Mouse (Mus musculus) monocyte, adult 59 days (primary cell): Measurements from ENCODE around the gene Olfr823. TPM values are rescaled to one million over a fixed set of nuclear protein-coding genes. Genes with fewer than 3 reads are reported as not detected.

Experiments used
- total RNA-seq, 2 experiments: library from RNA; stranded (reverse); gene quantifications; one replicate each; pipeline ENCODE4 v1.2.4; 2023

Olfr823 gene
- total RNA-seq: not detected

DNA sequence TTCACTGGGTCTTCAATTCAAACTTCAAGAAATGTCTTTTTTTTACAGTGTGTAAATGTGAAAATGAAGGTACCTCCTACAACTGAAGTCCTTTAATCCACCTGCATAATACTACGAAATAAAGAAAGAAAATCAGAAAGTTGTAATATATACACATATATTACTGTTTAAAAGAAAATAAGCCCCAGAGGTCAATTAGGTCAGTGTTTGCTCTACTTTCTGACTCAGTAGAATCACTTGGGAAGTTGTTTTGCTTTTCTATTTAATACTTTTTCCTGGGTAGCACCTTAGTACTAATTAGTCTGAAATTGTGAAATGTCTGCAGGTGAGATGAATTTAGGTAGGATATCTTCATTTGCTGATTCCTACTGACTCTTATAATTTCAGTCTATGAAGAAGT lies at the start of gene Olfr823:
TSS of gene Olfr823 (minus strand) at position 101 of the 400 bp plus-strand sequence.

DNA sequence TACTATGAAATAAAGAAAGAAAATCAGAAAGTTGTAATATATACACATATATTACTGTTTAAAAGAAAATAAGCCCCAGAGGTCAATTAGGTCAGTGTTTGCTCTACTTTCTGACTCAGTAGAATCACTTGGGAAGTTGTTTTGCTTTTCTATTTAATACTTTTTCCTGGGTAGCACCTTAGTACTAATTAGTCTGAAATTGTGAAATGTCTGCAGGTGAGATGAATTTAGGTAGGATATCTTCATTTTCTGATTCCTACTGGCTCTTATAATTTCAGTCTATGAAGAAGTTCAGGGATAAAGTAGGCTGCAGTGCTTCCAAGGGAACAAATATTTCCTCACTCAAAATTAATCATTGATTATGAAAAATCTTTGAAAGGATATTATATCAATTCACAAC lies 14.7 kb upstream of the Olfr823 start, which contains the start of gene Olfr824:
TSS of gene Olfr824 (minus strand) at position 101 of the 400 bp plus-strand sequence.

DNA sequence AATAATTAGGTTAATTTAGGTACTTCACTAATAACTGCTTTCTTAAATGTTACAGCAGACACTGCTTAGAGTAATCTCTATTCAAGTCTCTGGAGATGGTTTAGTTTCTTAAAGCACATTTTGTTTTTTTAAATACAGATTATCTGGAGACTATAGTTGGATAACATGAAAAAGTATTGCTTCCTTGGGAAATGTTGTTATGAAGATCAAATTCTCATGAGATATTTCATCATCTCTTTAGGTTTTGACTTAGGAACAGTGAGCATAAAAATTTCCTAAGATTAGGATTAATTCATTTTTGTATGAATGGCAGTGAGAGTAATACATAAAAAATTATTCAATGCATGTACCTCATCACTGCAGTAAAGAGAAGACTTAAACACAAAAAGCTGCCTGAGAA lies 44.3 kb downstream of the Olfr823 start, which contains the start of gene Olfr822:
TSS of gene Olfr822 (plus strand) at position 301 of the 400 bp plus-strand sequence.

Other genes starting within 250 kb of the Olfr823 start
- not detected for gene Olfr814, start 235.5 kb downstream of the Olfr823 start, total RNA-seq
- gene Olfr815, start 209.5 kb downstream of the Olfr823 start, total RNA-seq: not detected
- gene Olfr816, start 199.8 kb downstream of the Olfr823 start, total RNA-seq: not detected
- not detected for gene Olfr818, start 166.3 kb downstream of the Olfr823 start, total RNA-seq
- gene Olfr819, start 148.1 kb downstream of the Olfr823 start, total RNA-seq: not detected
- not detected for gene Olfr247, start 139.2 kb downstream of the Olfr823 start, total RNA-seq
- not detected for gene Gm10310, start 130.3 kb downstream of the Olfr823 start, total RNA-seq
- gene Olfr820, start 102.8 kb downstream of the Olfr823 start, total RNA-seq: not detected
- gene Olfr821, start 85.0 kb downstream of the Olfr823 start, total RNA-seq: not detected
- gene Olfr822, start 44.2 kb downstream of the Olfr823 start, total RNA-seq: not detected
- gene Olfr824, start 14.6 kb upstream of the Olfr823 start, total RNA-seq: not detected
- gene Olfr825, start 51.4 kb upstream of the Olfr823 start, total RNA-seq: not detected
- not detected for gene Olfr826, start 68.8 kb upstream of the Olfr823 start, total RNA-seq
- not detected for gene Olfr827, start 99.0 kb upstream of the Olfr823 start, total RNA-seq
- not detected for gene Neurod4, start 164.9 kb upstream of the Olfr823 start, total RNA-seq
- 1 to 10 TPM; 1.0 to 1.7 TPM for gene Tespa1, start 207.5 kb upstream of the Olfr823 start, total RNA-seq